Mouse (Mus musculus) CD4-positive helper T cell, adult 2 months (primary cell): ENCODE data around the gene Cnih2.

Experiments
- DNase-seq: peaks from one replicate; pipeline ENCODE4 v3.0.0-alpha.2; 2012; ENCODE audit warnings: low read depth, missing footprints, low spot score

Gene Cnih2

DNA sequence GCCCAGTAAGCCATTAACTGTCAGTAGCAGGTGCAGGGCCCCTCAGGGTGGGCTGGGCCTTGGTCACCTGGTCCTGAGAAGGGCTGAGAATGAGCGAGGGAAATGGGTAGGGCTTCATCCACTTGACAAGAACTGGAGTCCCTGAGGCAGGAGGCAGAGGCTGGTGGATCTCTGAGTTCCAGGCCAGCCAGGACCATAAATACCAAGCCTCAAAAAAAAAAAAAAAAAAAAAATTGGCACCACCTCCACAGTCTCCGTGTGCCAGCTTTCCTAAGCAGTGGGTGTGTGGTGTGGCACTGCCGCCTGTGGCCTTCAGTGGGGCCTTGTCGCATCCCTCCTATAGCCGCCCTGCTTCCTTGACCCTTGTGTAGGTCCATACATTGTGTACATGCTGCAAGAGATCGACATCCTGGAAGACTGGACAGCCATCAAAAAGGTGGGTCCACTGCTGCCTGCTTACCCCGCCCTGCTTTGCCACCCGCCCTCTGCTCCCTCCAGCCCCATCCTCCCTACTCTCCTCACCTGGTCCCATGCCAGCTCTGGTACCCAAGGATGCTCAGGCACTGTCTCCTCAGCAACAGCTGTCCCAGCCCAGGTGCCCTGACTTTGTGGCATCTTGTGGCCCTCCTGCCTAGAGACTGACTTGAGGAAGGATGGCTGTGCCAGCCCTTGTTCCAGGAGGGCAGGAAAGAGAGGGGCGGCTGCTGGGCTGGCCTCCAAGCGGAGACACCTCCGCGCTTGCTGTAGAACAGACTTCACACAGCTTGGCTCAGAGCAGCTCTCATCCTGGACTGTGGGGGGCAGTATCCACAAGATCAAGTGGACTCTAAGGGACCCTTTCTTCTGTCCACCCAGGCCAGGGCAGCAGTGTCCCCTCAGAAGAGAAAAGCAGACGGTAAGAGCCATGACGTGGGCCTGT lies 49.9 kb downstream of the Cnih2 start:
- DNase-seq, result no peak

DNA sequence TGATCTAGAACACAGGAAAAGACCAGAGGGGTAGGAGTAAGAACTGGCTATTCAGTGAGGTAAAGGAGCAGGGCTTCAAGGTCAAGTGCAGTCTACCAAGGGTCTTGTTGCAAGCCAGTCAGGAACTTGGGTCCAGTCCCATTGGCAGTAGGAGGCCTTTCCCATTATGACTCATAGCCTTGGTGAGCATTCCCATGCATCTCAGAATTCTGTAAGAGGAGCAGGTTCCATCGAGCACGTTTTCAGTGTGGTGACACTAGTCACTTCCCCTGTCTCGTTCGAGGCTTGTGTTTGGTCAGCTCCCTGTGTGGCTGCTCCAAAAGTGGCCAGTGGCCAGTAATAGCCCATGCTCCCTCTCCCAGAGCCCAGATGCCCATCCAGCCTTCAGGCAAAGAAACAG lies 52.8 kb downstream of the Cnih2 start:
- no peak for DNase-seq
